Mouse (Mus musculus): ENCODE data around the gene Patl1.

DNA sequence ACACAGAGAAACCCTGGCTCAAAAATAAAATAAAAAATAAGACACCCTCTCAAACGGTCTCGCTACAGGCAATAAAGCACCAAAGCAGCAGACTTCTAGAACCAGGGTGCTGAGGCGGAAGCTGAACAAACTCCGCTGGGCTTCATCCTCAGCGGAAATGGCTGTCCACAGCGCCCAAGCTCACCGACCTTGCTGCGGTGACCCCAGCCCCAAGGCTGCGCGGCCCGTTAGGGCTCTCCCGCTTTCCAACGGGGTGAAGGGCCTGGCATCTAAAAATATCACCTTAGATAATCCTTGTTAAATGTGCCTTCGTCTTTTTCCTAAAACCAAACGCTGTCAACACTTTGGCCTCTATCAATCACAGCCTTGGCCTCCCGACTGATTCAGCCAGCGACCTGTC lies 596 bp upstream of the Patl1 start:
- TF ChIP-seq POLR2A (IDR thresholded peaks at IDR 0.05; ENCODE audit: borderline replicate concordance, extremely low read depth, low read depth, low read length) (peak; percentile 16; the same call in 1 of the 2 replicates), CTCF (IDR thresholded peaks at IDR 0.05; ENCODE audit: insufficient read depth, low read length) (no peak)

Data from lung, adult 2 months (tissue).